ENCODE assay signal across 10 mouse cellular contexts in genomic region chr16:44271371-44272038, GRCm38 (mm10).
DNase-seq lines count a peak whose midpoint lies in the region.
"Had no signal": no experiment of that assay in that cellular context is flagged by ENCODE, and none has a peak within 500 bp of the region (broad histone marks: within the 10 kb centered on the region; RNA-seq: fewer than 3 reads in every experiment).

No protein-coding gene starts in this region.

- peak; percentile 41 for DNase-seq in gastrocnemius, adult 18-20 months (ENCODE audit: low spot score)
- DNase-seq in gastrocnemius, postnatal 4 days (ENCODE audit: low spot score in 2 of 2): no peak
- peak; percentile 6 for DNase-seq in left cerebral cortex, postnatal 4 days
- no peak for DNase-seq in left cerebral cortex, postnatal 25 days (ENCODE audit: low spot score in 2 of 2)
- DNase-seq in cerebellum, postnatal 10 days: peak; percentile 58 to 62
- peak; percentile 27 for DNase-seq in ovary, postnatal 36 days (ENCODE audit: low spot score)
- no peak for DNase-seq in thymus, postnatal 4 days
- no peak for DNase-seq in Muller cell, postnatal 12 days (ENCODE audit: inconsistent ontology term)
- DNase-seq: lung, postnatal 14 days; retina, postnatal 1 day had no signal

- intact Hi-C loops in left cerebral cortex, postnatal 4 days (cut with DNase I): no loop called here
- intact Hi-C loops in left cerebral cortex, postnatal 25 days (cut with DNase I): no loop called here

Comparison
In these comparisons a context has a peak if more than half of its experiments do, and no peak if none do; other contexts are left out.
1. DNase-seq: peak in gastrocnemius, adult 18-20 months (single experiment), left cerebral cortex, postnatal 4 days (single experiment), cerebellum, postnatal 10 days (2 of 2) and ovary, postnatal 36 days (single experiment); none in gastrocnemius, postnatal 4 days (0 of 2), left cerebral cortex, postnatal 25 days (0 of 2), thymus, postnatal 4 days (single experiment) and Muller cell, postnatal 12 days (single experiment).